Mouse (Mus musculus): ENCODE results near the gene Tspan12. TPM values are rescaled to one million over a fixed set of nuclear protein-coding genes. Genes with fewer than 3 reads are reported as not detected.
A peak's percentile ranks its signal among the peaks of the same experiment; 100 is the strongest.

Tspan12 gene
- polyA plus RNA-seq, 1 experiment from 2014 or later = 30.0 TPM

GRCm38 (mm10) chr6:21851596-21852343, 545 bp downstream of the Tspan12 start:
- Histone ChIP-seq H3K4me1 (peaks cover 13% of the 10 kb centered on the region), H3K4me2 (peak overlapping the region; percentile 97), H3K36me3 (no peaks in the 10 kb centered on the region; the same call in 1 of the 2 replicates), H3K27me3 (replicated peaks) (peaks cover 13% of the 10 kb centered on the region), H3K9ac (peak overlapping the region; percentile 73), H3K4me3 (peak overlapping the region; percentile 70), H3K27ac (peak overlapping the region; percentile 75), H3K9me3 (replicated peaks) (no peaks in the 10 kb centered on the region)
- ATAC-seq = peak; percentile 67
- under 1% methylated on average over 62 of the region's 62 CpGs for WGBS (ENCODE audit: insufficient replicate concordance)

- peak; percentile 69 for ATAC-seq
- H3K4me3 ChIP-seq = peak overlapping the region; percentile 70
- peaks cover 13% of the 10 kb centered on the region for H3K4me1 ChIP-seq
- no peaks in the 10 kb centered on the region; the same call in 1 of the 2 replicates for H3K36me3 ChIP-seq
- no peaks in the 10 kb centered on the region for H3K9me3 ChIP-seq (replicated peaks)
- WGBS (ENCODE audit: insufficient replicate concordance) = 3% methylated on average over 5 of the region's 5 CpGs
- H3K27me3 ChIP-seq (replicated peaks) = peaks cover 13% of the 10 kb centered on the region
- H3K9ac ChIP-seq = peak overlapping the region; percentile 73
- peak overlapping the region; percentile 97 for H3K4me2 ChIP-seq
- H3K27ac ChIP-seq = peak overlapping the region; percentile 75; the same call in 1 of the 2 replicates
Observed at GRCm38 (mm10) chr6:21851346-21851595, 1.0 kb downstream of the Tspan12 start.

- Histone ChIP-seq H3K4me2 (peak overlapping the region; percentile 97), H3K4me1 (peaks cover 13% of the 10 kb centered on the region), H3K9me3 (replicated peaks) (no peaks in the 10 kb centered on the region), H3K27ac (0 out of 2 replicates have a peak overlapping the region, but pooled peaks have one; percentile 26), H3K4me3 (peak overlapping the region; percentile 70), H3K27me3 (replicated peaks) (peaks cover 10% of the 10 kb centered on the region), H3K9ac (peak overlapping the region; percentile 73), H3K36me3 (peaks cover 4% of the 10 kb centered on the region; the same call in 1 of the 2 replicates)
- peak; percentile 65 for ATAC-seq
- WGBS (ENCODE audit: insufficient replicate concordance) = 10% methylated on average over 21 of the region's 21 CpGs
Observed at GRCm38 (mm10) chr6:21850526-21851345, 1.6 kb downstream of the Tspan12 start.

- Histone ChIP-seq H3K4me2 (no peak overlapping the region), H3K36me3 (peaks cover 4% of the 10 kb centered on the region; the same call in 1 of the 2 replicates), H3K27ac (no peak overlapping the region), H3K9me3 (replicated peaks) (no peaks in the 10 kb centered on the region), H3K4me3 (no peak overlapping the region), H3K9ac (no peak overlapping the region), H3K4me1 (peaks cover 13% of the 10 kb centered on the region), H3K27me3 (replicated peaks) (peaks cover 9% of the 10 kb centered on the region)
- no peak for ATAC-seq
- 83% methylated on average over 4 of the region's 4 CpGs for WGBS (ENCODE audit: insufficient replicate concordance)
Observed at GRCm38 (mm10) chr6:21848808-21849207, 3.5 kb downstream of the Tspan12 start.

- Histone ChIP-seq H3K4me2 (no peak overlapping the region), H3K4me3 (no peak overlapping the region), H3K9ac (no peak overlapping the region), H3K36me3 (peaks cover 6% of the 10 kb centered on the region; the same call in 1 of the 2 replicates), H3K4me1 (peaks cover 4% of the 10 kb centered on the region; the same call in 1 of the 2 replicates), H3K27ac (no peak overlapping the region), H3K9me3 (replicated peaks) (no peaks in the 10 kb centered on the region), H3K27me3 (replicated peaks) (no peaks in the 10 kb centered on the region)
- 37% methylated on average over 9 of the region's 9 CpGs for WGBS (ENCODE audit: insufficient replicate concordance)
- ATAC-seq = peak; percentile 40
Observed at GRCm38 (mm10) chr6:21839976-21840775, 12.1 kb downstream of the Tspan12 start.

- H3K36me3 ChIP-seq = peaks cover 8% of the 10 kb centered on the region; the same call in 1 of the 2 replicates
- 66% methylated on average over 10 of the region's 10 CpGs for WGBS (ENCODE audit: insufficient replicate concordance)
- H3K9ac ChIP-seq = no peak overlapping the region
- no peak overlapping the region for H3K4me2 ChIP-seq
- no peaks in the 10 kb centered on the region for H3K27me3 ChIP-seq (replicated peaks)
- no peak overlapping the region for H3K4me3 ChIP-seq
- H3K9me3 ChIP-seq (replicated peaks) = no peaks in the 10 kb centered on the region
- H3K27ac ChIP-seq = no peak overlapping the region
- H3K4me1 ChIP-seq = peaks cover 4% of the 10 kb centered on the region; the same call in 1 of the 2 replicates
- ATAC-seq = no peak
Observed at GRCm38 (mm10) chr6:21839244-21839814, 13.0 kb downstream of the Tspan12 start.

- Histone ChIP-seq H3K4me1 (no peaks in the 10 kb centered on the region), H3K9ac (no peak overlapping the region), H3K4me3 (no peak overlapping the region), H3K4me2 (no peak overlapping the region), H3K9me3 (replicated peaks) (no peaks in the 10 kb centered on the region), H3K27ac (no peak overlapping the region), H3K36me3 (peaks cover 8% of the 10 kb centered on the region; the same call in 1 of the 2 replicates), H3K27me3 (replicated peaks) (no peaks in the 10 kb centered on the region)
- no peak for ATAC-seq
- WGBS (ENCODE audit: insufficient replicate concordance) = 69% methylated on average over 4 of the region's 4 CpGs
Observed at GRCm38 (mm10) chr6:21833531-21833930, 18.8 kb downstream of the Tspan12 start.

GRCm38 (mm10) chr6:21831871-21832270, 20.4 kb downstream of the Tspan12 start:
- Histone ChIP-seq H3K4me3 (no peak overlapping the region), H3K36me3 (peaks cover 8% of the 10 kb centered on the region; the same call in 1 of the 2 replicates), H3K9ac (no peak overlapping the region), H3K27me3 (replicated peaks) (no peaks in the 10 kb centered on the region), H3K4me1 (no peaks in the 10 kb centered on the region), H3K4me2 (no peak overlapping the region), H3K9me3 (replicated peaks) (no peaks in the 10 kb centered on the region), H3K27ac (no peak overlapping the region)
- WGBS (ENCODE audit: insufficient replicate concordance) = 73% methylated on average over 3 of the region's 3 CpGs
- ATAC-seq = no peak

GRCm38 (mm10) chr6:21830931-21831330, 21.4 kb downstream of the Tspan12 start:
- peaks cover 8% of the 10 kb centered on the region; the same call in 1 of the 2 replicates for H3K36me3 ChIP-seq
- no peak overlapping the region for H3K4me2 ChIP-seq

GRCm38 (mm10) chr6:21829930-21830329, 22.4 kb downstream of the Tspan12 start:
- H3K4me2 ChIP-seq = no peak overlapping the region
- WGBS (ENCODE audit: insufficient replicate concordance) = 72% methylated on average over 7 of the region's 7 CpGs
- H3K27ac ChIP-seq = no peak overlapping the region
- H3K27me3 ChIP-seq (replicated peaks) = no peaks in the 10 kb centered on the region
- ATAC-seq = no peak
- H3K9ac ChIP-seq = no peak overlapping the region
- no peaks in the 10 kb centered on the region for H3K4me1 ChIP-seq
- no peak overlapping the region for H3K4me3 ChIP-seq
- H3K36me3 ChIP-seq = peaks cover under 1% of the 10 kb centered on the region; the same call in 1 of the 2 replicates
- no peaks in the 10 kb centered on the region for H3K9me3 ChIP-seq (replicated peaks)

More at GRCm38 (mm10) chr6:21830931-21831330, 21.4 kb downstream of the Tspan12 start:
- Histone ChIP-seq H3K27me3 (replicated peaks) (no peaks in the 10 kb centered on the region), H3K9ac (no peak overlapping the region), H3K4me3 (no peak overlapping the region), H3K27ac (no peak overlapping the region), H3K9me3 (replicated peaks) (no peaks in the 10 kb centered on the region), H3K4me1 (no peaks in the 10 kb centered on the region)
- no peak for ATAC-seq
- WGBS (ENCODE audit: insufficient replicate concordance) = 73% methylated on average over 6 of the region's 6 CpGs

GRCm38 (mm10) chr6:21828437-21828836, 23.9 kb downstream of the Tspan12 start:
- WGBS (ENCODE audit: insufficient replicate concordance) = 70% methylated on average over 4 of the region's 4 CpGs
- no peaks in the 10 kb centered on the region for H3K27me3 ChIP-seq (replicated peaks)
- H3K4me3 ChIP-seq = no peak overlapping the region
- H3K9me3 ChIP-seq (replicated peaks) = no peaks in the 10 kb centered on the region
- ATAC-seq = no peak
- H3K4me1 ChIP-seq = no peaks in the 10 kb centered on the region
- no peak overlapping the region for H3K9ac ChIP-seq
- no peaks in the 10 kb centered on the region for H3K36me3 ChIP-seq
- H3K27ac ChIP-seq = no peak overlapping the region
- no peak overlapping the region for H3K4me2 ChIP-seq
